Mouse (Mus musculus) G1E (cell line): ENCODE data around the gene Fbxo46.

ENCODE experiments used
- CTCF ChIP-seq: IDR thresholded peaks from 2 replicates; pipeline ENCODE4 v1.5.1; 2012; ENCODE audit warnings: low read depth, low read length, inconsistent platforms, mixed read lengths
- GATA1 ChIP-seq: IDR thresholded peaks from 2 replicates; pipeline ENCODE4 v1.6.1; 2012; ENCODE audit warnings: borderline replicate concordance, low read length, inconsistent platforms, mixed read lengths
- TAL1 ChIP-seq: conservative IDR thresholded peaks from 2 replicates; pipeline ENCODE4 v1.6.1; 2012; ENCODE audit warnings: low read depth, low read length, inconsistent platforms, mixed read lengths

GRCm38 (mm10) chr7:19104486-19104885 is 15.2 kb upstream of the Fbxo46 start:
- TF ChIP-seq CTCF (no peak), TAL1 (no peak), GATA1 (no peak)
